Mouse (Mus musculus) heart, postnatal 25 days (tissue): ENCODE results near the gene Tmem53. TPM values are rescaled to one million over a fixed set of nuclear protein-coding genes. Genes with fewer than 3 reads are reported as not detected.

Experiments used
- DNase-seq: peaks from one replicate; pipeline ENCODE4 v3.0.0; 2022; ENCODE audit warnings: low spot score
- intact Hi-C: fragments of 180-260 bp; cut with DNase I; formaldehyde crosslinking; loops from one replicate; pipeline ENCODE4 v1.15.1; 2025
- total RNA-seq, 2 experiments: library from RNA; stranded (reverse); gene quantifications; 2 replicates each; pipeline ENCODE4 v1.2.3; 2021

Gene Tmem53
- total RNA-seq, 2 experiments from 2014 or later = 23.8 to 30.3 TPM

DNA sequence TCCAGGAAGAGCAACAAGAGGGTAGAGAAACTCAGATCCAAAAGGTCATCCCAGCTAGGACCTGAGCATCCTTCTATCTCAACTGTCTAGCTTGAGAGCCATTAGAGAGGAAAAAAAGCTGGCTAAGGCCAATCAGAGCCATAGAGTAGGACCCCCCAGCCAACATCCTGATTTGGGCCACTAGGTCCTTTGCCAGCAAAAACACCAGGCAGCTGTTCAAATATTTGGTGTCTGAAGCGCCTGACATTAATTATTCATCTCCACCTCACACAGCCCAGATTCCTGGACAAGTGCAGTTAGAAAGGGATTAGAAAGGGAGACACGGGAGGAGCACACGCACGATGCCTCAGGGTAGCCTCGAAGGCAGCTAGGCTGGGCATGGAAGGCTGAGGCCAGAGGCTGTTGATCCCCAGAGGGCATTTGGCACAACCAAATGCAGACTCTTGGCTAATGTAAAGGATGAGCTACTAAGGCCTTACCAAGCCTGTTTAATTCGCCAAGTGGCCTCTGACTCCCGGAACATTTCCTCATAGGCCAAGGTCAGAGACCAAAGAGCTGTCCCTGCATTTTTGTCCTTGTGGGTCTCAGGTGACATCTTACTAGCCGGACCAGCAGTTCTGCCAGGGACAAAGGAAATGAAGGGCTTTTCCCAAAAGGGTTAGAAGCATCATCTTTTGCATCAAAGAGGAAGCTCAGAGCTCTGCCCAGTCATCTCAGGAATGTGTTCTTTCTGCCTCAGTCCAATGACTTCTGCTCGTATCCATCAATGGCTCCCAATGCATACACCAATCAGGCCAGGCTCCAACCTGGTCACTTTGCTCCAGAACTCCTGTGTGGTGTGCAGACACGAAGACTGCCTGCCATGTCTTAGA, 26.9 kb downstream of the Tmem53 start:
- intact Hi-C loops = no loop called here
- DNase-seq = no peak

DNA sequence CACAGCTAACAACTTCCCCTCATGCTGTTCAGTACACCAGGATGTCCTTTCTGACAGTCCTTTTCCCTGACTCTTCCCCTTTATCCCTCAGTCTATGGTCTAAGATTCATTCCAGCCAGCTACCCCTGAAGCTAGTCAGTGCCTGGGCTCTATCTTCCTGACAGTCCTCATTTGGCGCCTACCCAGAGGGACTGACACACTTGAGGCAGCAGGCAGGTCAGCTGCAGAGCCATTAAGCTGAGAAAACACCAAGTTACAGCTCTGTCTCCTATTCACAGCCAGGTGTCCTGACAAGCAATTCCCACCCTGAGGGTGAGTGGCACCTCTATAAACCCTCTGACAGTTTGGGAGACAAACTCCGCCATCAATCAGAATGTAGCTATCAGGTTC, 27.5 kb downstream of the Tmem53 start:
- intact Hi-C loops = no loop called here
- DNase-seq = no peak

DNA sequence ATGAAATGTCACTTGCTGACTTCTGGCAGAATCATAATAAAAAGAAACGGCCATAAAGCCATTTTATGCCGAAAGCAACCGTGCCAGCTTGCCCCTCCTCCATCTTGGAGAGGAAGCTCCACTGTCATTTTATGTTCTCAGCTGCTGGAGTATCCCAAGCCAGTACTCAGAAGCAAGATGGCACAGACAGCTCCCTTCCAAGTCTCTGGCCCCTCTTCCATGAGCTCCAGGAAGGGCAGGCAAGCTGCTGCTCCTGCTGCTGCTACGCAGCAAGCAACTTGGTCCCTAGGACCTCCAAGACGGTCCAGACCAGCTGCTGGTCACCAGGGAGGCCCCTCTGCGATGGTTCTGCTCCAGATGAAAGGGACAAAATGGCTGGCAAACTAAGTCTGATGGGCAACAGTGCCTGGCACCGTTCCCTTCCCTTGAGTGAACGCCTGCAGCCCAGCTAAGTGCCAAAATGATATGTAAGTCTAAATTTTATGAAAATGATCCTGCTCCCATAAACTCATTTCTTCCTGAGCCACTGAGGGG, 28.7 kb downstream of the Tmem53 start:
- intact Hi-C loops = no loop called here
- no peak for DNase-seq

DNA sequence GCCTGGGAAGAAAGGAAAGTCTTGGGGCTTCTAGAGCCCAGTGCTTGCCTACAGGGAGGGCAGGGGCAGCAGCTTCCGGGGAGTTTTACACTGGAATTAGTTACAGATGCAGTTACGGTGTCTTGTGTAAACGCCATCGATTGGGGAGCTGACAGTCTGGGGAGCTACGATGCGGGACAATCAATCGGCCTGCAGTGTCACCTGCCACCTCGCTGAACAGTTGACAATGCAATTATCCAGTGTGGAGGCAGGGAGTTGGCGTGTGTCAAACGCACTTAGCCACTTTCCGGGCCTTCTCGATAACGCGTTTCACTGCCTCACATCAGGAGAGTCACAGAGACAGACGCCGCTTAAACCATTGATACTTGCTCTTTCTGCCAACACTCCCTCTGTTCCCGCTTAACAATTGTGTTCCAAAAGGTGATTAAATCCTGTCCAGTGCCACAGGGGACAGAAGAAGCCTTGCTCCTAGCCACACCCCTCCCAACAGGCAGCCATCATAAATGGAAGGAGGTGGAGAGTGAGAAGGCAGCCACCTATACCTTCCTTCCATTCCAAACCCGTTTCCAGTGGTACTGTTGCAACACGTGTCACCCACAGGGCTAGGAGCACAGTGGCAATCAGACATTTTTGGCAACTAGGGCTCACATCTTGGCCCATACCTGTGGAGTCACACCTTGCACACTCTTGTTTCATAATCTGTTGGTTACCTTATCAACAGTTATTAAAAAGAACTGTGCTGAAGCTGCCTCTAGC, 29.5 kb downstream of the Tmem53 start:
- intact Hi-C loops = no loop called here
- DNase-seq = no peak

DNA sequence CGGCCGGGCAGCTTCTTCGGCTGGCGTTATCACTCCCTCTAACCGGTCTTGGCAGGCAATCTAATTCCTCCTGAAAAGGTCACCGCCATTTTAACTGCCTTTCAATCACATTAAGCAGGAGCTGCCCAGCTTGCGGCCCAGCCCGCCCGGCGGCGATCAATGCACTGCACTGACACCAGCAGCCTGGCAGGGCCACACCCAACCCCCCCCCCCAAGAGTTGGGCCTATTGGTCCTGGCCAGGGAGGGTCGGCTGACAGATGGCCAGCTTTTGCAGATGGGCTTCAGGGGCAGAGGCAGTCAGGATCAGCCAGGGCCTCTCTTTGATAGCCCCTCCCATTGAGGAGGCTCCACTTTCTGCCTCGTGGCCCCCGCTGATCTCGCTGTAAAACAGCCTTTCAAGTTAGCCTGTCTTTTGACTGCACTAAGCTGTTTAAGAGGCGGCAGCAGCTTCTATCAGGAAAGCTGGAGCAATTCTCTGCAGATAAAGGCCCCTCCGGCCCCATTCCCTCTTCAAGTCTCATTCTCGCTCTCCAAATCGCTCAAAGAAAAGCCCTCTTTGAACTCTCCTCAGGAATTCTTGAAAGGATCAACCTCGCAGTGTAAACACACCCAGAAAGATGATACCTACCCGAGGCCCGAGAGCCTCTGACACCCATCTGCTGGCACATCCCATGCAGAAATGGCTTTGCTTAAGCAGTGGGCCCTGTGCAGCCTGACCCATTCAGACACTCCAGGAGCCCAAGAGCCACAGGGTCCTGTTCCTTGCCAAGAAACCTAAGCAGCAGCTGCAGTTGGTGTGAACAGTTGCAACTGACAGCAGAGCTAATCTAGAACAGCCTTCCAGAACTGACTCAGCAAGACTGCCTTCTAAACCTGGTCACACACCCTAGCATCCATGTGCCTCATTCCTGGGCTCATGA, 31.8 kb downstream of the Tmem53 start:
- intact Hi-C loops = no loop called here
- no peak for DNase-seq

DNA sequence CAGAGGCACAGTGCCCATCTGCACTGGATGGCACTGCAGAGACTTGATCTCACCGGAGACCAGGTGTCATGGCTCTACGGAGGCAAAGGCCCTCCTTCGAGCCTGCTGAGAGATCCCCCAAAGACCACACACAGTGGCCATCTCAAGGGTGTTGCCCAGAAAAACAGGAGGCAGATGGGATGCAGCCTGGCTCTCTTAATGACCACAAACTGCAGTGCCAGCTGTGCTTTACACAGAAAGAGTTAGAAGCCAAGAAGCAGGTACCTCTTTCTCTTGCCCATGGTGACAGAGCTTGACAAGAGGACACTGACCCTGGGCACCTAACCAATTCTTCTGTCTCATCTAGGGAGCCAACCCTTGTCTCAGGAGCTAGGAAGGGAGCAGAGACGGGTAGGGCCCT, 32.6 kb downstream of the Tmem53 start:
- no peak for DNase-seq
- intact Hi-C loops = no loop called here

DNA sequence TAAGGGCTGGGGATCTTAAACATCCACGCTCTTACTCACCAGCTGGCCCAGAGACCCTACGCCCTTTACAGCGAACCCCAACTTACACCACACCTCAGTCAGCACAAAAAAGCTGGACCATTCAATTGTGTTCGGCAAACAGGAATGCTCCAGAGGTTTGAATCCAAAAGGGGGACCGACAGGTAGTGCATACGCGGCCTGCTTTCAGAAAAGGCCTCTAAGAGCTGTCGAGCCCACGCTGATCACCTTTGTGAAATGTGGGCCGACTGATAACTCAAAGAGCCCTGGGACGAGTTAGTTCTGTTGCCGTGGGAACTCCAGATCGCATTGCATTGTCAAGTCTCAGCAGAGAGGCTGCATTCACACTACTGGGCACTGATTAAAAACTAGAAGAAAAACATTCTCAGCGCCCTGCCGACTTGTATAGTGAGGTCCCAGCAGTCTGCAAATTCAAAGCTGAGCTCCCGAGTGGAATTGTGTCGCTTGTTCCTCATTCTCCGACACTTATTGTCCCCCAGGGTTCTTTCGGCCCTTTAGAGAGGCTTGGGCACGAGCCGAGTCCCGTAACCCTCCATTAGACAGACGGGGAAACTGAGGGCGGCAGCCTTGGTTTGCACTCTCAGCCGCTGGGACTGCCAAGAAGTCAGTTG, 36.7 kb downstream of the Tmem53 start:
- intact Hi-C loops = no loop called here

DNA sequence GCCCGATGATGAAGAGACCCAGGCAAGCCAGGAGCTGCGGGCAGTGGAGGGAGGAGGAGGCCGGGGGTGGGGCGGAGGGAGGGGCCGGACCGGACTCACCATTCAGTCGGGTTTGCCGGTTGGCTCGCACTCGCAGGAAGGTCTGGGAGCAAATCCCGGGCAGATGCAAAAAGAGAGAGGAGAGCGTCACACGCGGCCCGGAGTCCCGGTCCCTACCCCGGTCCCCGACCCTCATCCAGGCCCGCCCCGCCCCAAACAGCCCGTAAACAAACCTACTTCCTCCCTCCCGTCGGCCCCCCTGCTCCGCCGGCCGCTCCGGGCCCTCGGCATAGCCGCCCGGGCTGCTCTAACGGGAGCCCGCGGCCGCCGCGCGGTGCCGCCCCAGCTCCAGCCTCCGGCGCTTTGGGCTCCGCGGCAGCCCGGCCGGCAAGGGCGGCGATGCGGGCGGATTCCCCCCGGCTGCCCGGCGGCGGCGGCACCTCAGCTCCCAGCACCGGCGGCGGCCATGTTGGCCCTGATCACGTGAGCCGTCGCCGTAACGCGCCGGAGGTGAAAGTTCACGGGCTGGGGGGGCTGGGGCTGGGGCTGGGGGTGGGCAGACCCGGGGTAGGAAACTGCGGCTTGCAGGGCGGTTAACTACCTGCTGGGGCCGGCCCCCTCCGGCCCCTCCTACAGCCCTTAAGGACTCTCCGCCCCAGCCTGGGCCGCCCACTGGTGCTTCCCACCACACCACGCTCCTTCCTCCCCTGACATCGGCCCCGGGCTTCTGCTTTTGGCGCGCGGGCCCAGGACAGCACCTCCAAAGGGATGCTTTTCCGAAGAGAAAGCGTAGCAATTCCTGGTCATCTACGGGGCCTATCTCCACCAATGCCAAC, 37.4 kb downstream of the Tmem53 start:
- DNase-seq = peak; percentile 67
- intact Hi-C loops = no loop called here

More for the DNA sequence above, 36.7 kb downstream of the Tmem53 start:
- no peak for DNase-seq

DNA sequence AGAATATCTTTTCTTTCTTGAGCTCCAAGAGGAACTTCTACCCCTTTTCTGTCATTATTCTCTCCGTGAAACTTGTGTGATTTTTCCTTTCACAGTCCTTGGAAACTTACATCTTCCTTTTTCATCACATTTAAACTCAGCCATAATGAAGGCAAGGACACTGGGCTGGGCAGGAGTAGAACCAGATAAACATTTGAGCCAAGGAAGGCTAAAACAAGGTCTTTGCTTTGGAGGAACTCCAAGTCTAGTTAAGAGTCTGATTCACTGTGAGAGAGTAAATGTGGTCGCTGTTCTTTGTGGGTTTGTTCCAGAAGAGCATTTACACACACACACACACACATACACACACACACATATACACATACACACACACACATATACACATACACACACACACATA, 39.9 kb downstream of the Tmem53 start:
- intact Hi-C loops = no loop called here

DNA sequence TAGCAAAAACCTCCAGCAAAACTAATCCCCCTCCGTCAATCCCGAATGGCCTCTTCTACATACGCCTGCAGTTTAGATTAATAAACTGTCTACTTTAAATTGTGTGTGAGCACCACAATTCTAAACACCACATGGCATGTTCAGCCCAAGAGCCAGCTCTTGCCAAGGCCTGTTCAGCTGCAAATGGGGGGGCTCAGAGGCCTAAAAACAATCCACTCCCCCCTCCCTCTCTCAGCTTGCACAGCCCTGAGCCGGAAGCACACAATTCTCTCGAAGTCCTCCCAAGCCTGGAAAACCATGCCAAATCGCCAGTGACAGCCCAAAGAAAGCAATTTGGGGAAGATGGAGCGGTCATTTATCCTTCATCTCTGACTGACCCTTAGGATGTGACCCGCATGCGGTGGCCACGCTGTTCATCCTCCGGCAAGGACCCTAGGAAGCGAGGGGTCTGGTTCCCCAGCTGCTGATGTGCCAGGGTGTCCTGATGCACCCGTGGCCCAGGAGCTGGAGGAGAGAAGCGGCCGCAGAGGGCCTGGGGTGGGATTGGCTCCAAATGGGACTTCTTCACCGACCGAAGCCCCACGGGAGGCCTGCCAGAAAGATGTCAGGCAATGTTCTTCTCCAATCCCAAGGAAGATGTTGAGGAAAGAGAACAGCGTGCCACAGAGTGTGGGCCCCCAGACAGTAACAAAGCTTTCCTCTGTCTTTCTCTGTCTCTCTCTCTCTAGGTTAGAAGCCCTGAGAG, 45.3 kb downstream of the Tmem53 start:
- DNase-seq = no peak
- intact Hi-C loops = no loop called here

More for the DNA sequence above, 39.9 kb downstream of the Tmem53 start:
- no peak for DNase-seq

DNA sequence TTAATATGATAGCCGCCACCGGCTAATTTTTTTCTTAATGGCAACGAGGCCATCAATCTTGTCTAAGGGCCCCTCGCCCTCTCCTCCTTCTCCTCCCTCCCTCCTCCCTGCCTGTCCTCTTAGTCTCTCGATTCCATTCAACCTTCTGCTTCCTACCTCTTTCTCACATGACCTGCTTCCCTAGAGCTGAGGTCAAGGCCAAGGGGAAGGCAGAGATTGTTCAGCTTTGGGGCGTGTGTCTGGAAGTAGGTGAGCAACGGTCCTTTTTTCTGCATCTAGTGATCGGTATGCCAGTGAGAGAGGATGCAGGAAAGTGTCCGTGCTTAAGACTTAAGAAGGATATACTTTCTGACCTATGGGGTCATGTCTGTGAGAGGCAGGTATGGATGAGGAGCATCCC, 46.1 kb downstream of the Tmem53 start:
- no peak for DNase-seq
- intact Hi-C loops = no loop called here

DNA sequence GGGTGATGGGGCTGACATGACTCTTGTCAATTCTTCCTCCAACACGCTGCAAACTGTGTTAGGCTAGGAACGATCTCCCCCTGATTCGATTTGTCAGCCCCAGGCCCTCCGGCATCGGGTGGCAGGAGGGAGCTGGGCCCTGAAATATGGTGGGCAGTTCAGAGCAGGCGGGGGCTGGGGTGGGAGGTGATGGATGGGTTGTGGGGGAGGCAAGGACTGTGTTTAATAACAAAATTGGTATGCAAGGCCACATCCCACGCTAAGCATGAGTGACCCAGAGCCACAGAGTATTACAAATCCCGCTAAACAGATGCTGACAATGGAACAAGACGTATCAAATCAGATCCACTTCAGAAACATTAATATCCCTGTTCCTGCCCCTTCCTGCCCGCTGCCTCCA, 48.2 kb downstream of the Tmem53 start:
- intact Hi-C loops = no loop called here
- no peak for DNase-seq

DNA sequence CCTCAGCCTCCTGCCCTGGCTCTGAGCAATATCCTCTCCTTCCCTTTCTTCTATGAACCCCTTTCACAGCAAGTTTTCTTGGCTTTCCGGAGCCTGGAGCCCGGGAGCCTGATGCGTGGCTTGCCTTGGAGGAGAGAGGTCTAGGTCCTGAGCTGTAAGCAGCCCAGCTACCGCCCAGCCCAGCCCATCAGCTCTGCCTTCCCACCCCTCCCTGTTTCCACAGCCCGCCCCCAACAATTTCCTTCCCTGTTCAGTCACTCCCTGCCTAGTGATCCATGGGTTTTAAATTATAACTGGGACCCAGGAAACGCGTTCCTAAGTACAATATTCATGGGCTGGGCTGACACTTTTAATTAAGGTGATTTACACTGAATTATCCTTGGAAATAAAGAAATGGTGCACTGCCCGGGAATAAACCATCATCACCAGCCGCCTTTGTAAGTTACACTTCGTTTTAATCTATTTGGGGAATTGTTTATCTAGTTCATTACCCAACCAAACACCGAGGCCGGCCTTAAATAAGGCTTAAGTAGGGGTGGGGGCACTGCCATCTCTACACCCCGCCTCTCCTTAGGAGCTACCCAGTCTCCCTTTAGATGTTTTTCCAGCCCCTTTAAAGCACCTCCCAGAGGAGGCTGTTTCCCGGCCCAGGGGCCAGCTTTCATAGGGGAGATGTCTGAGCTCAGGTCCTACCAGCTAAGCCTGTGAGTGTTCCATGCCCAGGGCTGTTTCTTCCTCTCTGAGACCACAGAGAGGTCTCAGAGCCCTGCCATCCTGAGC, 50.5 kb downstream of the Tmem53 start:
- intact Hi-C loops = no loop called here
- no peak for DNase-seq

DNA sequence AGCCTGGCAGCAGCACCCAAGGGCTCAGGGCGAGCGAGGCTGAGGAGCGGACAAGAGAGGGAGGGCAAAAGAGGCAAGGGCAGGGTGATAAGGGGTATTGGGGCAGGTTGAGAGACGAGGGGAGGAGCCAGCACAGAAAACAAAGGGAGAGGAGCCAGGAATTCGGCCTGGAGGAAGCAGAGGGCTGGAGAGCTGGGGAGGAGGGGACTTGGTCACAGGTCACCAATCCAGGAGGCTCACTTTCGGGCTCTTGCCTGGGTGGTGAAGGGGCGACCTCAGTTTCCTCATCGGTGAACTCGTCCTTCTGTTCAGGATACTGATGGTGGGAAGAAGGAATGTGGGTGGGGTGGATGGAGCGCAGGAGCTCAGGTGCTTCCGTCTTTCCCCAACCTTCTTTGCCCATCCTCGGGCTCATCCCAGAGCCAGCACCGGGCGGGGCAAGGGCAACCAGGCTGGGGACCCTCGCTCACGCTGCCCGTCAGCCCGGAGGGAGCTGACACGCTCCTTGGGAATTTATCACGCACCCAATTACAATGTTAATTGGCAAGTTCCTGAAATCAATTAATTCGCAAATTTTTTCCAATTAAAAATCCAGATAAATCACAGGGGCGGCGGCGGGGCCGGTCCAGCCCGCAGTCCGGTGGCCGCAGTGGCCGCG, 52.0 kb downstream of the Tmem53 start:
- intact Hi-C loops = no loop called here
- DNase-seq = no peak

DNA sequence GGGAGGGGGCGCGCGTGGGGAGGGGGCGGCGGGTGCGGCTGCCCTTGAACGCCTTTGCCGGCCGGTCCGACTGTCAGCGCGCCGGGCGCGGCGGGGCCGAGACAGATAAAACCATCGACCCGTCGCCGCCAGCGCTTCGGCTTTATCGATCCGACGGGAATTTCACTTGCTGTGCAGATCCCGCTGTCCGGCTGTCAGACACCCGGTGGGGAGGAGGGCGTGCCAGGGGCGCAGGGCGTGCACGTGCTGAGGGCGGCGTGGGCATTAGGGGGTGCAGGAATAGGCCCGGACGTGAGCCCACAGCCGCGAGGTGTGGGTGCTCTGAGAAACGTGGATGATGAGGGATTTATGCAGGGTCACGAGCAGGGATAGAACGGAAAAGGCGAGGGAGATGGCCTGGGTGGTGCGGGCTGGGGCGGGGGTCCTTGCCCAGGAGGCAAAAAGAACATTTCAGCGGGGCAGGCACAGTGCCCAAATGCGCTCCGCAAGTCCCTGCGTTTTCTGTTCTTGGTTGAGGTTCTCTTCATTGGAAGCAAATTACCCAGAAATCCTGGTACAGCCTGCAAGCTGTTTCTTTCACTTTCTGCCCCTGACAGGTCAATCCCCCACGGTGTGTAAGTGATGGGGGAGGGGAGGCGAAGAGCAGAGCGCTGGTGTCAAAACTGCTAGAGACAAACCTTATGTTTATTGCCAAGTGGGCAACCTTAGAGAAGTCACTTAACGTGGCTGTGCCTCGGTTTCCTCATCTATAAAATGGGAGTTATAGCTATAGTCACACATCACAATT, 52.7 kb downstream of the Tmem53 start:
- intact Hi-C loops = no loop called here
- no peak for DNase-seq

DNA sequence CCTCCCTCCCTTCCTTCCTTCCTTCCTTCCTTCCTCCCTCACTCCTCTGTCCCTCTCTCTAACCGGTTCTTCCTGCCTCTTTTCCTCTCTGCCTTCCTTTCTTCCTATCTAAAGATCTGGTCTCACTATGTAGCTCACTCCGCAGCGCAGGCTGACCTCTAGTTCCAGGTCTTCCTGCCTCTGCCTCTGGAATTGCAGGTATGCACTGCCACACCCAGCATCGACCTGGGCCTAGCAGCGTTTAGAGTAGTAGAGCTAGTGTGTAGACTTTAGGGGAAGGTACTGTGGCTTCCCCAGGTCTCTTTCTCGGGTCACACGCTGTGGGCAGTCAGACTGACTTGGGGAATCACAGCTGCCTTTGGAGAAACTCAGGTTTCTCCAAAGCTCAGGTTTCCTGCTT, 53.7 kb downstream of the Tmem53 start:
- DNase-seq = no peak
- intact Hi-C loops = no loop called here
